Mouse (Mus musculus) liver, postnatal 0 days (tissue): ENCODE measurements around the gene Spop. TPM values are rescaled to one million over a fixed set of nuclear protein-coding genes. Genes with fewer than 3 reads are reported as not detected.

Experiments used
- ATAC-seq: fragments of 200-750 bp; cut with Nextera tagmentation; 2 replicates; pipeline ENCODE4 v1.8.0; 2017; ENCODE audit warnings: mild to moderate bottlenecking, moderate library complexity
- DNase-seq: peaks from one replicate; pipeline ENCODE4 v3.0.0-alpha.2; 2016
- H3K27ac ChIP-seq: fragments of 300-500 bp; sonication (generic); 2 replicates; pipeline ENCODE4 v1.5.1; 2014; ENCODE audit warnings: antibody characterized with exemption, moderate library complexity, mild to moderate bottlenecking, low read depth
- H3K27me3 ChIP-seq: fragments of 300-500 bp; sonication (generic); 2 replicates; pipeline ENCODE4 v1.6.1; 2014; ENCODE audit warnings: low read length, control low read depth, mixed read lengths; ENCODE audit not compliant: insufficient read depth
- H3K36me3 ChIP-seq: fragments of 300-500 bp; sonication (generic); replicated peaks from 2 replicates; pipeline ENCODE4 v1.6.1; 2014; ENCODE audit warnings: mild to moderate bottlenecking, control low read depth, low read length, moderate library complexity, mixed read lengths; ENCODE audit not compliant: insufficient read depth
- H3K4me1 ChIP-seq: fragments of 300-500 bp; sonication (generic); 2 replicates; pipeline ENCODE4 v1.6.1; 2014; ENCODE audit warnings: antibody characterized with exemption, mild to moderate bottlenecking, control low read depth; ENCODE audit not compliant: insufficient read depth
- H3K4me2 ChIP-seq: fragments of 300-500 bp; sonication (generic); 2 replicates; pipeline ENCODE4 v1.6.1; 2014; ENCODE audit warnings: low read depth, mild to moderate bottlenecking, low read length, moderate library complexity, mixed read lengths
- H3K4me3 ChIP-seq: fragments of 300-500 bp; sonication (generic); 2 replicates; pipeline ENCODE4 v1.5.1; 2014; ENCODE audit warnings: low read depth, low read length
- H3K9ac ChIP-seq: fragments of 300-500 bp; sonication (generic); replicated peaks from 2 replicates; pipeline ENCODE4 v1.6.1; 2014; ENCODE audit warnings: mild to moderate bottlenecking, moderate library complexity
- H3K9me3 ChIP-seq: fragments of 300-500 bp; sonication (generic); 2 replicates; pipeline ENCODE4 v1.6.1; 2016; ENCODE audit warnings: mild to moderate bottlenecking, control low read depth, low read length, mixed read lengths
- CTCF ChIP-seq: sonication (generic); IDR thresholded peaks from 2 replicates; pipeline ENCODE4 v1.5.1; 2016; ENCODE audit warnings: antibody characterized with exemption, low read depth
- EP300 ChIP-seq: IDR thresholded peaks from 2 replicates; pipeline ENCODE4 v1.6.1; 2016; ENCODE audit warnings: antibody characterized with exemption, low read depth, mild to moderate bottlenecking
- WGBS: fragments of 180-500 bp; shearing (Covaris S2); extraction: QIAGEN DNeasy Blood & Tissue Kit; methylation state at CpG from one replicate; pipeline ENCODE4 v1.1.7; 2014; ENCODE audit not compliant: insufficient replicate concordance; 5-methylcytosine and 5-hydroxymethylcytosine counted together
- polyA plus RNA-seq: library from polyadenylated mRNA; unstranded; fragments of >200 nt; fragmentation: Nextera tagmentation; extraction: Ambion mirVana; gene quantifications from 2 replicates; pipeline ENCODE4 v1.2.1, GENCODE M21; 2015

Spop gene
- polyA plus RNA-seq, 1 experiment from 2014 or later, result 53.2 TPM

DNA sequence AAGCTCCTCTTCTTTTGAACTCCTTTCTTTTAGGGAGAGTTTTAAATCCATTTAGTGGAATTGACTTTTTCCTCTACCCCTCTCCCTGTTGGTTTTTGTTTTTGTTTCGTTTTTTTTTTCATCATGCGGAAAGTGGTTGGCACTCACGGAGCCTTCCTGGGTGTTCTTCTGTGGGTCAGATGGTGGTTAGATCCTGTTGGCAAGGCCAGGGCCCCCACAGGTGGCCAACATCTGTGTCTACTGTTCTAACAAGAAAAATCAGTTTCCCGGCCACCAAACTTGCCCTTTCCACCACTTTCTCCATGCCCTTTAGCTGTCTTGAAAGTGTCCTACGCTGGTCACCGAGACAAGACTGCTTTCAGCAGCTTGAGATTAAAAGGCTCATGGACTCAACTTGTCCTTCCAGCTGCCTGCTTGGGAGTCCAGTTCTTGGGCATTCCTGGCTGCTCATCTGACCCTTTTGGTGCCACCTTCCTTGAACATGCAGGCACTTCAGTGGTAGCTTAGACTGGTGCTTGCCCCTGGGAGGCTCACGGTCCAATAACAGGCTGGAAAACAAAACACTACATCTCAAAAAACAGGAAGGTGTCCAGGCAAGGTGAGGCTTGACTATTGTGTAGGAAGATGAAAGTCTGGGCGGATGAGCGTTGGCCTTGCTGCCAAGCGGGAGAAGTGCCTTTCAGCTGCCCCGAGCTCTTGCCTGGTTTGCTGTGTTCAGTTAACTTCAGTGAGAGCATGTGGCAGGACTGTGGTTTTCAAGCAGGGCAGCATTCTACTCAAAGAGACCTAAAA lies 21.0 kb upstream of the Spop start:
- H3K4me2 ChIP-seq, result no peak overlapping the region
- H3K4me1 ChIP-seq, result no peaks in the 10 kb centered on the region
- ATAC-seq (no peak), DNase-seq (no peak)
- H3K27ac ChIP-seq, result no peak overlapping the region
- no peak for TF ChIP-seq EP300
- no peak for TF ChIP-seq CTCF
- H3K9ac ChIP-seq, result no peak overlapping the region
- no peaks in the 10 kb centered on the region for H3K9me3 ChIP-seq
- no peak overlapping the region for H3K4me3 ChIP-seq
- H3K36me3 ChIP-seq, result peaks cover 34% of the 10 kb centered on the region
- 79% methylated on average over 11 of the region's 11 CpGs for WGBS
- H3K27me3 ChIP-seq, result no peaks in the 10 kb centered on the region

DNA sequence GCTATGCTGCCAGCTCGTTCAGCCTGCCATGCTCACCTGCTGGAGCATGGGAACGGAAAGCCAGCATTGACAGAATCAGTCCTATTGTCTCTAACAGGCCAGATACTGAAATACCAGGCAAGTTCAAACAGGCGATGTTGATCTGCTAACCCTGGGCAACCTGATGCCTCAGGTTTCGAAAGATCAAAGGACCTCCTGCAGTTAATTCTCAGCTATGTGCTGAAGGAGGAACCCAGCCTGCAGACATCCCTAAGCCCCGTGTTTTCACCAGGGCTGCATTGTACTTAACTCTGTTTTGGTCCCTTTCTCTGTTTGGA lies 20.4 kb upstream of the Spop start:
- Histone ChIP-seq H3K9me3 (no peaks in the 10 kb centered on the region), H3K27me3 (no peaks in the 10 kb centered on the region), H3K36me3 (peaks cover 29% of the 10 kb centered on the region), H3K4me1 (peaks cover 4% of the 10 kb centered on the region; the same call in 1 of the 2 replicates), H3K27ac (no peak overlapping the region), H3K4me2 (no peak overlapping the region), H3K9ac (no peak overlapping the region), H3K4me3 (no peak overlapping the region)
- 46% methylated on average over 5 of the region's 5 CpGs for WGBS
- ATAC-seq (no peak), DNase-seq (no peak)
- no peak for TF ChIP-seq EP300
- no peak for TF ChIP-seq CTCF

DNA sequence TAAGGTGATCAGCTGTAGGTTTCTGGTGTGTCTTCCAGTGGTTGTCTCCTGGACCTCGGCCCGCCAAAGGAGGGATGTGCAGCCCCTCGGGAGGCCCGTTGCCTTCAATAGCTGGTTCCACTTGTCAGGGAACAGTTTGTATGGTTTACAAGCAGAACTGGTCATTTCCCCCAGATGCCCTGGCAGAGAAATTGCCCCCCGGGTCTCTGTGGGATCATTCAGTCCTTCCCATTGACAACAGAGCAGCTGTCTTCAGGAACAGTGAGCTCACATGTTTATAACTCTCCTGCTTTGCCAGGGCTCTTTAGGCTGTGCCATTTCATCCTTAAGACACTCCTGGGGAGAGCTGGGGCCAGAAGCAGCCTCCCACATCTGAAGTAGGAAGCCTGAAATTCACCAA lies 19.8 kb upstream of the Spop start:
- Histone ChIP-seq H3K9me3 (no peaks in the 10 kb centered on the region), H3K27ac (no peak overlapping the region), H3K27me3 (0 out of 2 replicates have a peak, but pooled peaks cover 4% of the 10 kb centered on the region), H3K4me3 (no peak overlapping the region), H3K4me2 (no peak overlapping the region), H3K36me3 (peaks cover 23% of the 10 kb centered on the region), H3K4me1 (peaks cover 4% of the 10 kb centered on the region; the same call in 1 of the 2 replicates), H3K9ac (no peak overlapping the region)
- no peak for ATAC-seq
- no peak for DNase-seq
- 53% methylated on average over 5 of the region's 5 CpGs for WGBS
- TF ChIP-seq CTCF (no peak), EP300 (no peak)

DNA sequence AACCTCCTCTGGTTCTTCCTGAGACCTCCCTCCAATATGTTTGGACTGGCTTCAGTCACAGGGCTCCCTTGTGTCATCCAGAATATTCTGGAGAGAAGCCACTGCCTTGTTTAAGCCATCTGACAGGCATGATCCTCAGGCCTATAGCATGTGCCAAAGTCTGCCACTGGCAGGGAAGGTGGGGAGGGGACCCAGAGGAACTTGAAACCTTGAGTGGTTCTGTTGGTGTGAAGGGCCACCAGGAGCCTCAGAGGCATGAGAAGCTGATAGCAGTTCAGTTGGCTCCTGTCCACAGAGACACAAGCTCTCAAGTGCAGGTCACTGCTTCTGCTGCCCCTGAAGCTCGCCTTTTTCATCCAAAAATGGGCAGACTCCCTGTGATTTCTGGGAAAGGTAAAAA lies 17.3 kb upstream of the Spop start:
- no peak overlapping the region for H3K27ac ChIP-seq
- H3K4me2 ChIP-seq, result no peak overlapping the region
- peaks cover 8% of the 10 kb centered on the region; the same call in 1 of the 2 replicates for H3K27me3 ChIP-seq
- peaks cover 4% of the 10 kb centered on the region; the same call in 1 of the 2 replicates for H3K4me1 ChIP-seq
- DNase-seq, result no peak
- H3K36me3 ChIP-seq, result no peaks in the 10 kb centered on the region
- ATAC-seq, result no peak
- TF ChIP-seq EP300 (no peak), CTCF (no peak)
- no peaks in the 10 kb centered on the region for H3K9me3 ChIP-seq
- no peak overlapping the region for H3K9ac ChIP-seq
- WGBS, result 53% methylated on average over 1 of the region's 1 CpGs
- no peak overlapping the region for H3K4me3 ChIP-seq

DNA sequence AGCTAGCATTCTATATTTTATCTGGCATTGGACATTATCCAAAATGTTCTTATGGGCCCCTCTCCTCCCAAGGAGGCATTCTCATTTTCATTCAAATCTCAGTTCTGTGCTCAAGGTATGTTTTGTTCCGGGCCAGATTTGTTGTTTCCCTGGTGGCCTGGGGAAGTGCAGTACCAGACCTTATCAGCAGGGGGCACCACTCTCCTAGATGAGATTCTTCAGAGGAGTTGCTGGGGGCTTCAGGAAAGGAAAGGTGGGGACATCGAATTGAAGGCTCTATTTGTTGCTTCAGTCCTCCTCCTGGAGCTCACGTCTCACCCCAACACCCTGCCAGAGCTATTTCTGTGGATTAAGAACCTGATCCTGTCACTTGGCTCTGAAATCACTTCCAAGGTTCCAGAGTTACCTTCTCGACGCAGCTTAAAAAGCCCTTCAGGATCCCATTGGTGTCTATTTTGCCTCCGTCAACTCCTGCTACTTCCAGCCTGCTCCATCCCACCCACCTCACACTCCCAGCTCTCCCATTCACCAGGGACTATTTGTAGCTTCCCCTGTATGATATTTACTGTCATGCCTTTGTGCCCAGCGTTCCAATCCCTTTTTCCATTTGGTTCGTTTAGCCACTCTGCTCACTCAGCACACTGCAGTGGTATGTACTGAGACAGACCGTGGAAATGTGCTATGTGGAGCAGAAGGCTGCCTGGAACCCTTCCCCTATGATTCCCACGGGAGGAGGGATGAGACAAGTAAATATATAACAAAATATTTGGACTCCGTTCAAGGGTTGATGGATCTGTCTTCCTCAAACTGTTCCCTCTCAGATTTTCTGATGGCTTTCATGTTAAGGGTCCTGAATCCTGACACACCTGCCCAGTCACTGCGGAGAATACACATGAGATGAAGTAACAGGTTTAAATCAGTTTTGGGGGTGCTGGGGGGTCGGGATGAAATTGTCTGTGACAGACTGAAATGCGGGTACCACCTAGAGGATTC lies 15.7 kb upstream of the Spop start:
- Histone ChIP-seq H3K36me3 (no peaks in the 10 kb centered on the region), H3K27me3 (peaks cover 8% of the 10 kb centered on the region; the same call in 1 of the 2 replicates)
- 50% methylated on average over 14 of the region's 14 CpGs for WGBS

DNA sequence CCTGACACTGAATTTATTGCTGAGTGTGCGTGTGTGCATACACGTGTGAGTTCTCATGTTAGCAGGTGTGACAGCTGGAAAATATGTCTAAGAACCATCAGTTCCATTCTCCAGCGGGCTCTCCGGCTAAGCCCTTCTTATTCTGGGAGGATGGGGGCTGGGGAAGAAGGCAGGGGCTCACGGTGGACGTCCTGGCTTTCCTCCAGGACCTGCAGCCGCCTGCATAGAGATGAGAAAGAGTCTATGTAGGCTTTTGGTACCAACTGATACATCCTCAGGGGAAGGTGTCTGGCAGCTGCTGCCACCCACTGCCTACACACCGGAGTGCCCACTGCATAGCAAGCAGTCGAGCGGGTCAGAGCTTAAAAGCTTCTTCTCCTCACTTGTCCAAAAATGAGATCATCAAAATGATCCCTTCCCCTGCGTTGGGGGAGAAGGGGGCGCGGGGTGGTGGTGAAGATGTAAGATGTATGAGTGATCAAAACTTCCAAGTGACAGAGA lies 14.3 kb upstream of the Spop start:
- Histone ChIP-seq H3K4me3 (no peak overlapping the region), H3K4me2 (no peak overlapping the region), H3K9ac (no peak overlapping the region), H3K36me3 (no peaks in the 10 kb centered on the region), H3K4me1 (peaks cover 4% of the 10 kb centered on the region; the same call in 1 of the 2 replicates), H3K9me3 (no peaks in the 10 kb centered on the region), H3K27me3 (peaks cover 8% of the 10 kb centered on the region; the same call in 1 of the 2 replicates), H3K27ac (no peak overlapping the region)
- ATAC-seq, result no peak
- no peak for TF ChIP-seq CTCF
- no peak for TF ChIP-seq EP300
- DNase-seq, result no peak
- 76% methylated on average over 13 of the region's 13 CpGs for WGBS

More for the DNA sequence above, 15.7 kb upstream of the Spop start:
- TF ChIP-seq EP300, result no peak
- TF ChIP-seq CTCF, result peak; percentile 95
- H3K27ac ChIP-seq, result no peak overlapping the region
- ATAC-seq (no peak), DNase-seq (peak; percentile 79)
- peaks cover 4% of the 10 kb centered on the region; the same call in 1 of the 2 replicates for H3K4me1 ChIP-seq
- no peak overlapping the region for H3K4me2 ChIP-seq
- no peak overlapping the region for H3K9ac ChIP-seq
- no peak overlapping the region for H3K4me3 ChIP-seq
- H3K9me3 ChIP-seq, result no peaks in the 10 kb centered on the region
